In genomic region chr8:90346138-90346879, GRCm38 (mm10) we compare ENCODE assay signal across 8 mouse cellular contexts. TPM values are rescaled to one million over a fixed set of nuclear protein-coding genes. Genes with fewer than 3 reads are reported as not detected.
DNase-seq lines count a peak whose midpoint lies in the region; ATAC-seq lines count a peak whose summit lies in the region.

No protein-coding gene starts in this region.

- H3K4me1 ChIP-seq in kidney, embryonic 15.5 days, result peaks cover 30% of the 10 kb centered on the region
- peaks cover 15% of the 10 kb centered on the region; the same call in 1 of the 2 replicates for H3K4me1 ChIP-seq in forebrain, embryonic 11.5 days (replicated peaks; ENCODE audit: control insufficient read depth, insufficient read depth, low read length)
- peaks cover 9% of the 10 kb centered on the region for H3K4me1 ChIP-seq in intestine, embryonic 16.5 days (ENCODE audit: control insufficient read depth, insufficient read depth, low read length)
- H3K4me1 ChIP-seq in neural tube, embryonic 15.5 days, result peaks cover 38% of the 10 kb centered on the region

- peak overlapping the region; percentile 85 for H3K9ac ChIP-seq in kidney, embryonic 15.5 days
- H3K9ac ChIP-seq in forebrain, embryonic 11.5 days (ENCODE audit: low read length), result peak overlapping the region; percentile 99
- 0 out of 2 replicates have a peak overlapping the region, but pooled peaks have one; percentile 83 for H3K9ac ChIP-seq in intestine, embryonic 16.5 days (ENCODE audit: low read depth, low read length)
- peak overlapping the region; percentile 88 for H3K9ac ChIP-seq in neural tube, embryonic 15.5 days (replicated peaks)

- no peaks in the 10 kb centered on the region for H3K9me3 ChIP-seq in kidney, embryonic 15.5 days (replicated peaks)
- H3K9me3 ChIP-seq in forebrain, embryonic 11.5 days (ENCODE audit: control insufficient read depth, low read length), result no peaks in the 10 kb centered on the region
- no peaks in the 10 kb centered on the region for H3K9me3 ChIP-seq in intestine, embryonic 16.5 days (ENCODE audit: control insufficient read depth, low read length)
- H3K9me3 ChIP-seq in neural tube, embryonic 15.5 days (replicated peaks), result no peaks in the 10 kb centered on the region

- H3K4me2 ChIP-seq in kidney, embryonic 15.5 days, result peak overlapping the region; percentile 85
- H3K4me2 ChIP-seq in forebrain, embryonic 11.5 days (ENCODE audit: low read depth, low read length, severe bottlenecking), result peak overlapping the region; percentile 83
- peak overlapping the region; percentile 94 for H3K4me2 ChIP-seq in intestine, embryonic 16.5 days (ENCODE audit: low read depth, low read length)
- peak overlapping the region; percentile 75 for H3K4me2 ChIP-seq in neural tube, embryonic 15.5 days

- H3K36me3 ChIP-seq in kidney, embryonic 15.5 days, result no peaks in the 10 kb centered on the region
- no peaks in the 10 kb centered on the region for H3K36me3 ChIP-seq in forebrain, embryonic 11.5 days (ENCODE audit: control insufficient read depth, insufficient read depth, low read length)
- H3K36me3 ChIP-seq in intestine, embryonic 16.5 days (ENCODE audit: control insufficient read depth, insufficient read depth, low read length), result no peaks in the 10 kb centered on the region
- no peaks in the 10 kb centered on the region for H3K36me3 ChIP-seq in neural tube, embryonic 15.5 days

- H3K27me3 ChIP-seq in kidney, embryonic 15.5 days, result peaks cover 12% of the 10 kb centered on the region
- H3K27me3 ChIP-seq in forebrain, embryonic 11.5 days (ENCODE audit: control insufficient read depth, insufficient read depth, low read length), result no peaks in the 10 kb centered on the region
- no peaks in the 10 kb centered on the region for H3K27me3 ChIP-seq in intestine, embryonic 16.5 days (replicated peaks; ENCODE audit: control insufficient read depth, insufficient read depth, low read length)
- no peaks in the 10 kb centered on the region for H3K27me3 ChIP-seq in neural tube, embryonic 15.5 days (replicated peaks)

- WGBS in kidney, embryonic 15.5 days, result 30% methylated on average over 13 of the region's 13 CpGs
- 13% methylated on average over 13 of the region's 13 CpGs for WGBS in forebrain, embryonic 11.5 days
- 34% methylated on average over 13 of the region's 13 CpGs for WGBS in intestine, embryonic 16.5 days
- 8% methylated on average over 13 of the region's 13 CpGs for WGBS in neural tube, embryonic 15.5 days

- H3K27ac ChIP-seq in kidney, embryonic 15.5 days, result peak overlapping the region; percentile 96; the same call in 1 of the 2 replicates
- peak overlapping the region; percentile 27; the same call in 1 of the 2 replicates for H3K27ac ChIP-seq in forebrain, embryonic 11.5 days (ENCODE audit: low read depth, low read length)
- no peak overlapping the region for H3K27ac ChIP-seq in intestine, embryonic 16.5 days (ENCODE audit: low read length)
- H3K27ac ChIP-seq in neural tube, embryonic 15.5 days (replicated peaks), result peak overlapping the region; percentile 93

- no peak for ATAC-seq in kidney, embryonic 15.5 days (replicated peaks; ENCODE audit: low FRiP score)
- no peak for ATAC-seq in forebrain, embryonic 11.5 days (replicated peaks; ENCODE audit: low FRiP score)
- no peak for ATAC-seq in intestine, embryonic 16.5 days
- ATAC-seq in neural tube, embryonic 15.5 days (ENCODE audit: low FRiP score), result no peak

- no peak for DNase-seq in kidney, adult 11 months
- DNase-seq in forebrain, embryonic 11.5 days (ENCODE audit: low spot score), result peak; percentile 51
- no peak for DNase-seq in adipocyte (ENCODE audit: low spot score)
- no peak for DNase-seq in adrenal gland, adult 2 months
- DNase-seq in layer of hippocampus, adult 9-11 months, result no peak

- peak overlapping the region; percentile 77 for H3K4me3 ChIP-seq in kidney, embryonic 15.5 days (replicated peaks)
- H3K4me3 ChIP-seq in forebrain, embryonic 11.5 days (ENCODE audit: low read depth, low read length), result peak overlapping the region; percentile 92
- peak overlapping the region; percentile 73 for H3K4me3 ChIP-seq in intestine, embryonic 16.5 days (ENCODE audit: low read length)
- H3K4me3 ChIP-seq in neural tube, embryonic 15.5 days (replicated peaks), result peak overlapping the region; percentile 72

RNA-seq across cellular contexts. Expression of gene Tox3, which starts 1.8 kb away (rescaled TPM):
- 10.7 and 13.2 TPM in 2 replicates for polyA plus RNA-seq in kidney, embryonic 15.5 days (2015; fragmentation: Nextera tagmentation; extraction: Ambion mirVana)
- polyA plus RNA-seq in forebrain, embryonic 11.5 days (2014; fragmentation: Nextera tagmentation; extraction: Ambion mirVana), result 37.0 and 38.0 TPM in 2 replicates
- 1.8 and 2.0 TPM in 2 replicates for polyA plus RNA-seq in intestine, embryonic 16.5 days (2015; fragmentation: Nextera tagmentation; extraction: Ambion mirVana)
- polyA plus RNA-seq in neural tube, embryonic 15.5 days (2015; fragmentation: Nextera tagmentation; extraction: Ambion mirVana), result 16.3 and 23.4 TPM in 2 replicates
- 1 to 10 TPM; 2.9 to 3.5 TPM for total RNA-seq in adrenal gland, adult 2 months (2021)
- polyA plus RNA-seq in adrenal gland, adult 2 months (2012; rRNA removed), result 3.9 and 4.1 TPM in 2 replicates
